Mouse (Mus musculus) kidney, embryonic 15.5 days (tissue): Measurements from ENCODE around the gene Alkbh5. TPM values are rescaled to one million over a fixed set of nuclear protein-coding genes. Genes with fewer than 3 reads are reported as not detected.
"Not testable (repeated sequence)": the region's sequence is repeated elsewhere in the genome, so short reads cannot be mapped to it uniquely, and the experiment has no call there.

ENCODE experiments used
- ATAC-seq: fragments of 200-750 bp; cut with Nextera tagmentation; replicated peaks from 2 replicates; pipeline ENCODE4 v1.8.0; 2017; ENCODE audit warnings: moderate TSS enrichment; ENCODE audit not compliant: low FRiP score
- H3K27ac ChIP-seq: fragments of 300-500 bp; sonication (generic); 2 replicates; pipeline ENCODE4 v1.5.1; 2015; ENCODE audit warnings: mild to moderate bottlenecking, inconsistent platforms
- H3K27me3 ChIP-seq: fragments of 300-500 bp; sonication (generic); 2 replicates; pipeline ENCODE4 v1.6.1; 2015; ENCODE audit warnings: inconsistent platforms
- H3K36me3 ChIP-seq: fragments of 300-500 bp; sonication (generic); 2 replicates; pipeline ENCODE4 v1.6.1; 2015; ENCODE audit warnings: inconsistent platforms
- H3K4me1 ChIP-seq: fragments of 300-500 bp; sonication (generic); 2 replicates; pipeline ENCODE4 v1.6.1; 2015; ENCODE audit warnings: inconsistent platforms
- H3K4me2 ChIP-seq: fragments of 300-500 bp; sonication (generic); 2 replicates; pipeline ENCODE4 v1.6.1; 2015; ENCODE audit warnings: moderate library complexity, mild to moderate bottlenecking, inconsistent platforms
- H3K4me3 ChIP-seq: fragments of 300-500 bp; sonication (generic); replicated peaks from 2 replicates; pipeline ENCODE4 v1.5.1; 2015; ENCODE audit warnings: mild to moderate bottlenecking, inconsistent platforms
- H3K9ac ChIP-seq: fragments of 300-500 bp; sonication (generic); 2 replicates; pipeline ENCODE4 v1.6.1; 2015; ENCODE audit warnings: mild to moderate bottlenecking, inconsistent platforms
- H3K9me3 ChIP-seq: fragments of 300-500 bp; sonication (generic); replicated peaks from 2 replicates; pipeline ENCODE4 v1.6.1; 2016; ENCODE audit warnings: inconsistent platforms
- WGBS: fragments of 180-500 bp; shearing (Covaris S2); methylation state at CpG from one replicate; pipeline ENCODE4 v1.1.7; 2015; ENCODE audit warnings: mixed read lengths; 5-methylcytosine and 5-hydroxymethylcytosine counted together
- polyA plus RNA-seq: library from polyadenylated mRNA; unstranded; fragments of >200 nt; fragmentation: Nextera tagmentation; extraction: Ambion mirVana; gene quantifications from 2 replicates; pipeline ENCODE4 v1.2.1, GENCODE M21; 2015

Alkbh5 gene
- polyA plus RNA-seq, 1 experiment from 2014 or later = 37.9 TPM

DNA sequence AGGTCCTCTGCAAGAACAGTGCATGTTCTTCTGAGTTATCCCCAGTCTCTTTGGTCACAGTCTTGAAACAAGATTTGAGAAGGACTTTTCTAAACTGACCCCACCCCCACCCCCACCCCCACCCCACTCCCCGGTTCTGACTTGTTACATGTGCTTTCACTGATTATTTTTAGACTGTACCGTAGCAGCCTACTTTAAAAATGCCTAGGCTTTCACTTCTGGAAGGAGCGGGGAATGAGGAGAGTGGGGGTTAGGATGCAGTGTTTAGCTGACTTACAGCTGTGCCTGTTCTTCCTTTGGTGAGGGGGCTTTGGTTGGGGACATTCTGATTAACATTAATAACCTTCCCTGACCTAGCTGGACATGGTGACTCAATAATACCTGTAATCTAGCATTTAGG, 11.9 kb downstream of the Alkbh5 start:
- Histone ChIP-seq H3K4me1 (peaks cover 19% of the 10 kb centered on the region), H3K4me2 (no peak overlapping the region), H3K27me3 (no peaks in the 10 kb centered on the region), H3K9ac (no peak overlapping the region), H3K9me3 (no peaks in the 10 kb centered on the region), H3K27ac (no peak overlapping the region), H3K36me3 (peaks cover 84% of the 10 kb centered on the region), H3K4me3 (no peak overlapping the region)
- ATAC-seq = no peak
- 79% methylated on average over 3 of the region's 3 CpGs for WGBS

DNA sequence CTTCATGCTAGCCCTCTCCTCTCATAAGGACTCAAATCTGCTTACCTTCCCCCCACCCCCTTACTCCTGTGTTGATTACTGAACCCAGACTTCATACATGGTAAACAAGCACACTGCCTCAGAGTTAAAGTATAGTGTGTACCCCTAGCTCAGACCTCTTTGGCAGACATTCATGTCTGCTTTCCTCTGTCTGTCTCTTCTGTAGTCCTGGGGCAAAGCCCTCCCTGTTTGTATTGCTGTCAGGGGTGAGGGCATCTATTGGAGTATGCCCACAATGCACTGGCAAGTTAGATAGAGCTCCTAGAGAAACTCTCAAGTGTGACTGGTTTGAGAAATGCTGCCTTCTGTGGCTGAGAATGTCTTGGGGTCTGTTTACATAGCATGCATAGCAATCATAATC, 16.9 kb downstream of the Alkbh5 start:
- Histone ChIP-seq H3K4me3 (no peak overlapping the region), H3K27me3 (no peaks in the 10 kb centered on the region), H3K4me2 (no peak overlapping the region), H3K9ac (no peak overlapping the region), H3K9me3 (no peaks in the 10 kb centered on the region), H3K27ac (no peak overlapping the region), H3K4me1 (no peaks in the 10 kb centered on the region), H3K36me3 (peaks cover 97% of the 10 kb centered on the region)
- no peak for ATAC-seq

DNA sequence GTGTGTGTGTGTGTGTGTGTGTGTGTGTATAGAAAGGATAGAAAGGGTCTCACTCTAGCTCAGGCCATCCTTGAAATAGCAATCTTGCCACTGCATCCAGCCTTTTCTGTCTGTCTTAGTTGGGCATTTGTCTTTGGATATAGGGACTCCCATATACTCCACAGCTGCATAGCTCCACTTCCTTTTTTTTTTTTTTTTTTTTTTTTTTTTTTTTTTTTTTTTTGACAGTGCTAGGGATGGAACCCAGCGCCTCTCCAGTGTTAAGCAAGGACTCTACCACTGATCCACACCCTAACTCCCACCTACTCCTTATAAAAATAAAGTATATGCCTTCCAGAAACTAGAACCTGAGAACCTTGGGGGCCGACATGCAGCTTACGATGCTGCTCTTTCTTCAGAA, 21.5 kb downstream of the Alkbh5 start:
- ATAC-seq = no peak
- H3K9me3 ChIP-seq = no peaks in the 10 kb centered on the region
- H3K36me3 ChIP-seq = peaks cover 72% of the 10 kb centered on the region
- no peak overlapping the region for H3K27ac ChIP-seq
- H3K4me1 ChIP-seq = no peaks in the 10 kb centered on the region
- no peak overlapping the region for H3K4me3 ChIP-seq
- no peak overlapping the region for H3K9ac ChIP-seq
- no peaks in the 10 kb centered on the region for H3K27me3 ChIP-seq
- WGBS = 89% methylated on average over 3 of the region's 3 CpGs
- no peak overlapping the region for H3K4me2 ChIP-seq

DNA sequence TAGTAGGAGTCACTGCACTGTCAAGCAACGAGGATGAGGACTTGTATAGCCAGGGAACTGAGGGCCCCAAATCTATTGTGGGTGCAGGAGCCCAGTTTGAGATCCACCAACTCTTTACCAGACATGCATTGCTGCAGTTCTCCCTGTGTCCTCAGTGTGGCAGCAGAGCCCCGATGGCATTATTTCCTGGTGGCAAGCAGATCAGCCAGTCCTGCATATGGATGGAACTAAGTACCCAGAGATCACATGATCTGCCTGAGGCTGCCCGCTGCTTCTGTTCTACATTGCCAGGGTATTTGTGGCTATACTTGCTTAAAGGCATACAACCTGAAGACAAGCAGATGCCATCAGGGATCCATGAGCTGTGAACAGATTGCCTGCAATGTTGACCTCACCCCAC, 23.2 kb downstream of the Alkbh5 start:
- Histone ChIP-seq H3K9ac (no peak overlapping the region), H3K4me1 (no peaks in the 10 kb centered on the region), H3K27ac (no peak overlapping the region), H3K36me3 (peaks cover 56% of the 10 kb centered on the region), H3K4me2 (no peak overlapping the region), H3K4me3 (no peak overlapping the region), H3K27me3 (no peaks in the 10 kb centered on the region), H3K9me3 (no peaks in the 10 kb centered on the region)
- ATAC-seq = no peak
- 14% methylated on average over 3 of the region's 3 CpGs for WGBS

DNA sequence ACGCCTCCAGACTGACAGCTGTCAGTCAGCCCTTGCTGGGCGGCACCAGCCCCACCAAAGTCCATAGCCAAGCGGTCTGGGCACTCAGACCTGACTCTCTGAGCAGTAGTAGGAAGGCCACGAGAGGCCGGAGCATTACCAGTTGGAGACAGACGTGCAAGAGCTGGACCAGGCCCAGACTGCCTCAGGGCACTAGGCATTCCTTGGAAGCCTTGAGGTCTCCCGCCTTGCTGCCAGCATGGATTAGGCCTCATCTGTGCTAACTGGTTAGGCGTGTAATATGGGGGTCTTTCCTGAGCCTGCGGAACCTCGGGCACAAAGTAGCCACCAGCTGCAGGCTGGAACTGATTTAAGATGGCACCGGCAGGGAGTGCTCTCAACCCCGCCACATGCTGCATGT, 37.8 kb downstream of the Alkbh5 start:
- not testable (repeated sequence) for H3K4me2 ChIP-seq, H3K27ac ChIP-seq, H3K27me3 ChIP-seq, ATAC-seq, H3K9me3 ChIP-seq, H3K36me3 ChIP-seq, H3K9ac ChIP-seq, H3K4me3 ChIP-seq, H3K4me1 ChIP-seq
- 83% methylated on average over 11 of the region's 12 CpGs for WGBS

Other genes starting within 250 kb of the Alkbh5 start
- 27.1 and 33.1 TPM in 2 replicates for gene Tom1l2, start 183.5 kb upstream of the Alkbh5 start, polyA plus RNA-seq
- gene Drc3, start 183.1 kb upstream of the Alkbh5 start, polyA plus RNA-seq = 1.7 and 2.6 TPM in 2 replicates
- gene Gid4, start 119.2 kb upstream of the Alkbh5 start, polyA plus RNA-seq = 25.0 and 27.1 TPM in 2 replicates
- 53.6 and 55.3 TPM in 2 replicates for gene Atpaf2, start 117.9 kb upstream of the Alkbh5 start, polyA plus RNA-seq
- 106 and 120 TPM in 2 replicates for gene Drg2, start 81.8 kb upstream of the Alkbh5 start, polyA plus RNA-seq
- 0.23 and 0.26 TPM in 2 replicates for gene Myo15, start 67.0 kb upstream of the Alkbh5 start, polyA plus RNA-seq
- 52.6 and 61.4 TPM in 2 replicates for gene Llgl1, start 163.3 kb downstream of the Alkbh5 start, polyA plus RNA-seq
- 78.1 and 79.0 TPM in 2 replicates for gene Flii, start 190.9 kb downstream of the Alkbh5 start, polyA plus RNA-seq
- gene Mief2, start 192.0 kb downstream of the Alkbh5 start, polyA plus RNA-seq = 15.7 TPM in 2 replicates
- 17.3 TPM in 2 replicates for gene Top3a, start 241.0 kb downstream of the Alkbh5 start, polyA plus RNA-seq
- gene Smcr8, start 241.1 kb downstream of the Alkbh5 start, polyA plus RNA-seq = 6.3 and 6.8 TPM in 2 replicates